Mouse (Mus musculus) heart, adult 2 months (tissue): Measurements from ENCODE around the gene Blzf1. TPM values are rescaled to one million over a fixed set of nuclear protein-coding genes. Genes with fewer than 3 reads are reported as not detected.
A peak's percentile ranks its signal among the peaks of the same experiment; 100 is the strongest.

Experiments used
- DNase-seq, 2 experiments: peaks; one replicate each; pipeline ENCODE4 v3.0.0; 2021
- H3K27ac ChIP-seq: fragments of 200-600 bp; 2 replicates; pipeline ENCODE4 v1.8.1; 2022
- H3K27me3 ChIP-seq: fragments of 200-500 bp; 2 replicates; pipeline ENCODE4 v1.6.1; 2012; ENCODE audit warnings: mild to moderate bottlenecking, low read length, inconsistent platforms, mixed read lengths; ENCODE audit not compliant: control insufficient read depth, insufficient read depth
- H3K36me3 ChIP-seq: fragments of 200-500 bp; 2 replicates; pipeline ENCODE4 v1.6.1; 2012; ENCODE audit warnings: low read length, inconsistent platforms; ENCODE audit not compliant: control insufficient read depth, insufficient read depth
- H3K4me1 ChIP-seq: fragments of 200-500 bp; 2 replicates; pipeline ENCODE4 v1.6.1; 2011; ENCODE audit warnings: low read length; ENCODE audit not compliant: control insufficient read depth, insufficient read depth
- H3K4me3 ChIP-seq: fragments of 200-600 bp; 2 replicates; pipeline ENCODE4 v1.8.1; 2022
- H3K79me2 ChIP-seq: fragments of 200-500 bp; replicated peaks from 2 replicates; pipeline ENCODE4 v1.6.1; 2012; ENCODE audit warnings: mild to moderate bottlenecking, inconsistent platforms, low read length, moderate library complexity, mixed read lengths; ENCODE audit not compliant: control insufficient read depth, insufficient read depth
- H3K9ac ChIP-seq: fragments of 200-500 bp; 2 replicates; pipeline ENCODE4 v1.6.1; 2012; ENCODE audit warnings: low read depth, mild to moderate bottlenecking, control low read depth, inconsistent platforms, low read length, mixed read lengths
- CTCF ChIP-seq: fragments of 200-600 bp; IDR thresholded peaks from 2 replicates; pipeline ENCODE4 v1.8.1; 2022; ENCODE audit warnings: antibody characterized with exemption, mild to moderate bottlenecking, moderate library complexity
- EP300 ChIP-seq: fragments of 200-500 bp; IDR thresholded peaks from 2 replicates; pipeline ENCODE4 v1.6.1; 2011; ENCODE audit warnings: low read depth, low read length, control low read depth; ENCODE audit not compliant: insufficient read depth
- POLR2A ChIP-seq: fragments of 200-500 bp; IDR thresholded peaks from 2 replicates; pipeline ENCODE4 v1.6.1; 2011; ENCODE audit warnings: mild to moderate bottlenecking, low read depth, low read length, control low read depth; ENCODE audit not compliant: insufficient read depth
- WGBS: fragments of 180-500 bp; shearing (Covaris S2); methylation state at CpG from one replicate; pipeline ENCODE4 v1.1.7; 2018; 5-methylcytosine and 5-hydroxymethylcytosine counted together
- intact Hi-C: fragments of 180-260 bp; cut with DNase I; formaldehyde crosslinking; loops from one replicate; pipeline ENCODE4 v1.15.1; 2025
- polyA plus RNA-seq: library from polyadenylated mRNA; depleted of rRNA; stranded (reverse); fragments of >200 nt; gene quantifications from 2 replicates; pipeline ENCODE4 v1.2.3, GENCODE M21; 2012
- total RNA-seq, 2 experiments: library from RNA; stranded (reverse); gene quantifications; 2 replicates each; pipeline ENCODE4 v1.2.3; 2021

Blzf1 gene
- total and polyA plus RNA-seq, 3 experiments = 4.7 to 23.6 (median 23.1) TPM

DNA sequence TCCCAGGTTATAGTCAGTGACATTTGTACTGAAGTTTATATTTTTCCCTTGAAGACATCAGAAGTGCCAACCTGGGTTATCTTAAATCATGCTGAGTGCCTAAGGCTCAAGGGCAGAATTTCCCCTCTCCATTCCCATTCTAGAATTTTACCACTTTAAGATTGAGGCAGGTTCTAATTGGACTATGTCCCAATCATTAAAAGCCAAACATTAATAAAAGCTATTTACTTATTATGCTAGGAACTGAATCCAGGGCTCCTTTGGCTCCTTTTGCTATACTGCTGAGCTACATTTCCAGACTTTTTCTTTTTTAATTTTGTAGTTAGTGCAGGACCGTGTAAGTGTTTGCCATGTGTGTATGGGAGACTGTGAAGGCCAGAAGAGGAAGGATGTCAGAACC is 55.9 kb downstream of the Blzf1 start:
- DNase-seq = no peak
- 88% methylated on average over 1 of the region's 1 CpGs for WGBS
- no peak for TF ChIP-seq EP300
- no peak for TF ChIP-seq CTCF
- no peak for TF ChIP-seq POLR2A
- Histone ChIP-seq H3K27ac (peak overlapping the region; percentile 81; the same call in 1 of the 2 replicates), H3K36me3 (no peaks in the 10 kb centered on the region), H3K9ac (no peak overlapping the region), H3K4me1 (peaks cover 6% of the 10 kb centered on the region), H3K27me3 (no peaks in the 10 kb centered on the region), H3K79me2 (no peaks in the 10 kb centered on the region), H3K4me3 (no peak overlapping the region)
- intact Hi-C loops = no loop called here

DNA sequence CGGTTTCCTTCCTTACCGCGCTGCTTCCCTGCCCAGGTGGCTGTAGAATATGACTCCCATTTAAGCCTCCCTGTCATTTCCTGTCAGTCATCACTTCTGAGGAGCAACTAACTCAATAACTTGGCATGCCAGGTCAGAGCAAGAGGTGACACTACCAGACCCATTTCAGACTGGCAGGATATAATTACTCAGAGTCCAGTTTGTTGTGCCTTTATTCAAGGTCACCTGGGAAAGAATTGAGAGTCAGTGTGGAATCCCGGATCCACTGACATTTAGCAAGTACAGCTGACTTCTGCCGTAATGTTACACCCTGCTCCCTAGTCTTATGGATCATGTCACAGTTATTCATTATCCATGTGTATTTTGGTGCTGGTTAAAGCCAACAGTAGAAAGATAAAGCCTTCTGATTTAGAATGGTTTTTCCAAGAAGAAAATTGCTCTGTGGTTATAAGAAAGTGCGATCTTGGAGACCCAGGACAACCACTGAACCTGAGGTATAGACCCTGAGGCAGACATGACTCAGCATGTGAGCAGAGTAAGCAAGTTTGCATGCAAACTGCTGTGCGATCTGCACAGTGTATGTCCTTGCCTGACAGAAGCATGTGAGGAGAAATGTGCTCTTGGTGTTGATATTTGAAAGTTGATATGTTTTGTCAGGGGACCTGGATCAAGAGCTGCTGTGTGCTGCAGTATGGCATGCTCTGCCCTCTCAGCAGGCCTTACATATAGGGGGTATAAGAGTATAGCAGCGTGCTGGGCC is 56.7 kb downstream of the Blzf1 start:
- H3K4me1 ChIP-seq = peaks cover 6% of the 10 kb centered on the region
- 52% methylated on average over 8 of the region's 8 CpGs for WGBS
- H3K9ac ChIP-seq = 0 out of 2 replicates have a peak overlapping the region, but pooled peaks have one; percentile 8
- H3K36me3 ChIP-seq = no peaks in the 10 kb centered on the region
- TF ChIP-seq POLR2A (no peak), CTCF (no peak), EP300 (no peak)
- H3K27me3 ChIP-seq = no peaks in the 10 kb centered on the region
- peak overlapping the region; percentile 81 for H3K27ac ChIP-seq
- H3K79me2 ChIP-seq = no peaks in the 10 kb centered on the region
- no peak for DNase-seq
- intact Hi-C loops = no loop called here
- H3K4me3 ChIP-seq = peak overlapping the region; percentile 90; the same call in 1 of the 2 replicates

DNA sequence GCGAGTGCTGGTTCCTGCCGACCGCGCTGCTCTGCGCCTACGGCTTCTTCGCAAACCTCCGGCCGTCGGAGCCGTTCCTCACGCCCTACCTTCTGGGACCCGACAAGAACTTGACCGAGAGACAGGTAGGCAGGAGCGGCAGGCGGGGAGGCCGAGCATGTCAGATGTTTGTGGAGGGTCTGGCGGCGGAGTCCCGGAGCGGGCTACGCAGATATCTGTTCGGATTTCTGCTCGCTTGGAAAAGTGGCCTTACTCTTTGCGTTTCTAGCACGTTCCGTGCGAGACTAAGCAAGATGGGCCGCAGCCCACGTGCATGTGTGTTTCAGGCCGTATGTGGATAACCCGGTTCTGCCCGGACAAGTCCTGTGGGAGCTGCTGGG is 58.0 kb downstream of the Blzf1 start:
- under 1% methylated on average over 33 of the region's 33 CpGs for WGBS
- peak overlapping the region; percentile 86 for H3K9ac ChIP-seq
- DNase-seq = no peak

DNA sequence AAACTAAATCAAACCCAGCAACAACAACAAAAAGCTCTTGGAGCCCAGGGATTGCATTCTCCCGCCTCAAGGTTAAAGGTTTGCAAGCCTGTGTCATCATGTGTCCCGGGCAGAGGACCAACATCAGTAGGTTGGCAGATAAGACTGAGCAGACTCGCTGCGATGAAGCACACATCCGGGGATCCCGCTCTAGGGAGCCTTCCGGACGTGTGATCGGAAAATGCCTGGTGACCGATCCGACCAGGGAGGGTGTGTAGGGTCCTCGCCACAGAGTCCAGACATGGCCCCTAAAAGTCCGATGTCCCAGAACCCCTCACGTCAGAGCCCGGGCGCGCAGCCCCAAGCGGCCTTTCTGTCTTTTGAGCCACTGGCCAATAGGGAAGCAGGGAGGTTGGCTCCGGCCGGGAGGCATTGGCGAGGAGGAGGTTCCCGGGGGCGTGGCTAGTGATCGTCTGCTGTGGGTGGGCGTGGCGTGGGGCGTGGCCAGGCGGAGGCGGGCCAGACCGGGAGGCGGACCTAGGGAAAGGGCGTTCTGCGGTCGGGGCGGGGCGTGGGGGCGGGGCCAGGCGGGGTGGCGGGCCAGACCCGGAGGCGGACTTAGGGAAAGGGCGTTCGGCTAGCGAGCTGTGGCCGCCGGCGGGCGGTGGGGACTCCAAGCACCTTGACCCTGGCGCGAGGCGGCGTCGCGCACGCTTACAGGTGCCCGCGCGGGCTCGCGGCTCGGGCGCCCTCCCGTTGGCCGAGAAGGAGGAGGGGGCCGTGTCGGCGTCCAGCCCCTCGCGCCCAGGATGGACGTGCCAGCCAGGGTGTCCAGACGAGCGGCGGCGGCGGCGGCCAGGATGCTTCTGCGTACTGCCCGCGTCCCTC is 58.6 kb downstream of the Blzf1 start, which contains the start of gene Slc19a2:
Slc19a2 (plus strand) TSS at position 582 of the 867 bp plus-strand sequence.
- Histone ChIP-seq H3K79me2 (no peaks in the 10 kb centered on the region), H3K36me3 (no peaks in the 10 kb centered on the region), H3K4me1 (peaks cover 6% of the 10 kb centered on the region), H3K27ac (peak within 1 kb of the TSS; percentile 91), H3K27me3 (no peaks in the 10 kb centered on the region), H3K9ac (peak within 1 kb of the TSS; percentile 86), H3K4me3 (peak within 1 kb of the TSS; percentile 90)
- intact Hi-C loops = loop anchor here (1.0 kb wide), 2 partner anchors 27 to 59 kb away; partner anchors contain the start of genes Blzf1 and Ccdc181
- peak; percentile 73; the same call in 1 of the 2 replicates for TF ChIP-seq EP300
- TF ChIP-seq CTCF = 0 out of 2 replicates have a peak, but pooled peaks have one; percentile 10
- TF ChIP-seq POLR2A = peak; percentile 91
- peak; percentile 98 for DNase-seq
- WGBS = under 1% methylated on average over 73 of the region's 79 CpGs

More for the DNA sequence above, 58.0 kb downstream of the Blzf1 start:
- Histone ChIP-seq H3K79me2 (no peaks in the 10 kb centered on the region), H3K27me3 (no peaks in the 10 kb centered on the region), H3K4me3 (peak overlapping the region; percentile 90), H3K27ac (peak overlapping the region; percentile 81), H3K4me1 (peaks cover 6% of the 10 kb centered on the region), H3K36me3 (no peaks in the 10 kb centered on the region)
- intact Hi-C loops = loop anchor here (1.0 kb wide), 2 partner anchors 26 to 58 kb away; partner anchors contain the start of genes Blzf1 and Ccdc181
- TF ChIP-seq POLR2A (no peak), CTCF (no peak), EP300 (no peak)

DNA sequence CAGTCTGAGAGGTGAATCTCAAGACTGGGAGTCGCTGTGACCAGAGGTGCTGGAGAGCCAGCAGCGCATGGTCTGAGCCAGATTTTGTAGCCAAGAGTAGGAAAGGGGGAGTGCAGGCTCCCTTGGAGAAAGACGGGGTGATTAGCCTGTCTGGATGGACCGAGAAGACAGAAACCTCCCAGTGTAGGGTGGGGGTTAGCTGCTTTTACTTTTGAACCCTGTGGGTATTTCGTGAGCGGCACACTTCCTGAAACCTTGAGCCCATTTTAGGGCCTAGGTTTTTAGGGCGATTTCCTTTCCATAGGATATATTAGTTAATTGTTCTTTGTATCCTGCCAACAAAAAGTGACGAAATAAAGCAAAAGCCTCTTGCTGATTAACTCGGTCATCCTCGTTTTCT is 59.3 kb downstream of the Blzf1 start:
- Histone ChIP-seq H3K4me3 (peak overlapping the region; percentile 66), H3K27me3 (no peaks in the 10 kb centered on the region), H3K27ac (peak overlapping the region; percentile 91), H3K36me3 (no peaks in the 10 kb centered on the region), H3K79me2 (no peaks in the 10 kb centered on the region), H3K9ac (peak overlapping the region; percentile 22), H3K4me1 (peaks cover 6% of the 10 kb centered on the region)
- TF ChIP-seq POLR2A (no peak; the same call in 1 of the 2 replicates), EP300 (no peak), CTCF (no peak)
- intact Hi-C loops = no loop called here
- WGBS = 11% methylated on average over 10 of the region's 10 CpGs
- DNase-seq = peak; percentile 33 to 41
